Mouse (Mus musculus): ENCODE measurements at regions not wholly inside any gene's neighbourhood (a gene's known extent, or its start where the extent isn't known, plus 50 kb on each side); places are given as distances from the start of the nearest gene placed in this dataset.

GRCm38 (mm10) chr3:143713183-143713582, 491.8 kb downstream of the Lmo4 start:
- CTCF ChIA-PET = no interaction called here

DNA sequence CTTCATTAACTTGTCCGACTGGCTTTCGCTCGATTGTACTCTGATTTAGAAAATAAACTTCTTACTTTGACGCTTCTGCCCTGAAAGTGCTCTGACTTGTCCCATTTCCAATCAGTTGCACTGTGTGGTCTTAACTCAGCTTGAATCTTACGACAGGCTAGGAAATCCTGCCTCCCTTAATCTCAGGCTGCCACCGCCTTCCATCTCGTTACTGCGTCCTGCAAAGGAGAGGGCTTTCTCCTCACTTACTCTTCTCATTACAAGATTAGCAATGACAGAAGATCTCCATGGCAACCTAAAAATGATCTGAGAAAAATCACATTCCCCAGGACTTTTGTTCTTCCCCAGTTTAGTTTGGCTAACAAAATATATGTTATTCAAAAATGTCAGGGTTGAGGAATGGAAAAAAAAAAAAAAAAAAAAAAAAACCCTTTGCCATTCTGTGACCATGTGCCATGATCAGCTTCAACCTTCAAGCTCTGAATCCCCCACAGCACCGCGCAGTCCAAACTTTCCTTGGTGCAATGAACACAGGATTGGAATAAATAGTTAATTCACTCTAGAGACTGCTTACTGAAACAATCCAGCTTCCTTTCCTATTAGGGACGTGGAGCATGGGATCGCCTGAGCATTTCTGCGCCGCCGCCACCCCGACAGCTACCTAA, 494.1 kb downstream of the Lmo4 start:
- CTCF ChIA-PET = no interaction called here

DNA sequence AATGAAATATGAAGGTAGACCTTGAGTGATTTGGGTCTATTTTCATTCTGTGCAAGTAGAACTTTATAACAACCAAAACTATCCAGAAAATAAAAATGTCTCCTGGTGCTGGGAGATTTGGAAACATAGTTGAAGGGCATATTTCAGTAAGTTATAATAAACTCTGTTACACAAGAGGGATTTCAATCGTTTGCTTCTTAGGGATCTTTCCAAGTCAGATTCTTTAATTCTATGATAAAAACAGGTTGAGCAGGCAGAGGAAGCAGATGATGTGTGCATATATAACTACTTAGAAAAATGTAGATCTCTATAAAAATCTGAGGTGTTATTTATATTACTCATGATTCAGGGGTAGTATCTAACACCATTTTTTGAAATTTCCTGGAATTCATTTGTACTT, 498.3 kb downstream of the Lmo4 start:
- CTCF ChIA-PET = no interaction called here

- CTCF ChIA-PET = no interaction called here
Measured at GRCm38 (mm10) chr3:143694817-143695216, 510.2 kb downstream of the Lmo4 start.

DNA sequence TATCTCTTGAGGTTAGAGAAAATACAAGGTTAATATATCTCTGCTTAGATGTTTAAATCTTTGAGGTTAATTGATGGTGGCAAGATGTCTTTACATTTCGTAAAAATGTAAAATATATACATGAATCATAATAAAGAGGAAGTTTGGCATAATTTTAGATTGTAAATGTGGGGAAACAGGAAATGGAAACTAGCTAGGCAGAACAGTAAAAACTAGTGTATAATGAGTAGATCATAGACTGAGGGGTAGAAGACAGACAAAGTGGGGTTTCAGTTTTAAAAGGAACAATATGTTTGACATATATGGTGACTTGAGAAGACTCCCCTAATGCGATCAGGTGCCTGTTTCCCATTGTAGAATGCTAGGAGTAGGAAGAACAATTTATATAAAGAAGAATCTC, 519.3 kb downstream of the Lmo4 start:
- CTCF ChIA-PET = no interaction called here

GRCm38 (mm10) chr3:143678186-143678585, 526.8 kb downstream of the Lmo4 start:
- CTCF ChIA-PET = no interaction called here

DNA sequence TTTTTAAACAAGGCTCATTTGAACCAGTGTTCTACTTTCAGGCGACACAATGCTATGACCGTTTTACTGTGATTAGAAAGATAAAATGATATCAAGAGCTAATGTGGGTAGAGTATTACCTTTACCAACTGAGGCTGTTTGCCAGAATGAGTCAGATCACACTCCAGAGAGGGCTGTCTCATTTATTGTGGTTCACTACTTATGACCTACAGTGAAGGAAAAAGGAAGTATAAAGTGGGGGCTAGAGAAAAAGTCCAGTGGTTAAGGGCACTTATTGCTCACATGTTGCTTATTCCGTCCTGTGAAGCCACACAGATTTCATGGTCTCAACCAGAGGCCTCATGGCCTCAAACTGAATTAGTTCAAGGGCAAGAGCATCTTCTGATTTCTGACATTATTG, 530.2 kb downstream of the Lmo4 start:
- CTCF ChIA-PET = interaction anchor here (0.5 kb wide), 1 partner anchor 528 kb away, joined by 3 read pairs; no protein-coding TSS in a partner anchor

GRCm38 (mm10) chr3:143674446-143674845, 530.6 kb downstream of the Lmo4 start:
- CTCF ChIA-PET = no interaction called here

GRCm38 (mm10) chr3:143662041-143662685, 542.9 kb downstream of the Lmo4 start:
- CTCF ChIA-PET = interaction anchor here (0.6 kb wide), 2 partner anchors 128 to 1381 kb away, joined by 3 to 5 read pairs; no protein-coding TSS in a partner anchor

- CTCF ChIA-PET = no interaction called here
Measured at GRCm38 (mm10) chr3:143659421-143659978, 545.5 kb downstream of the Lmo4 start.

DNA sequence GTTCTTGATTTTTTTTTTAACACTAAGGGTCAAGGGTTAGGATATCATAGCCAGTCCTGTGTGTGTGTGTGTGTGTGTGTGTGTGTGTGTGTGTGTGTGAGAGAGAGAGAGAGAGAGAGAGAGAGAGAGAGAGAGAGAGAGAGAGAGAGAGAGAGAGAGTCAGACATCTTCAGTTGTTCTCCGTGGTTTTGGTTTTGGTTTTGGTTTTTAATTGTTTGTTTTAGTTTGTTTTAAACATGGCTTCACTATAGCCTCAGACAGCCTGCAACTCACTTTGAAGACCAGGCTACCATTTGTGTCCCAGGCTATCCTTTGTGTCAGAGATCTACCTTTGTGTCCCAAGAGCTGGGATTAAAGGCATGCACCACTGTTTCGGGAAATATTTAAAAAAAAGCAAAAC, 557.8 kb downstream of the Lmo4 start:
- CTCF ChIA-PET = no interaction called here

DNA sequence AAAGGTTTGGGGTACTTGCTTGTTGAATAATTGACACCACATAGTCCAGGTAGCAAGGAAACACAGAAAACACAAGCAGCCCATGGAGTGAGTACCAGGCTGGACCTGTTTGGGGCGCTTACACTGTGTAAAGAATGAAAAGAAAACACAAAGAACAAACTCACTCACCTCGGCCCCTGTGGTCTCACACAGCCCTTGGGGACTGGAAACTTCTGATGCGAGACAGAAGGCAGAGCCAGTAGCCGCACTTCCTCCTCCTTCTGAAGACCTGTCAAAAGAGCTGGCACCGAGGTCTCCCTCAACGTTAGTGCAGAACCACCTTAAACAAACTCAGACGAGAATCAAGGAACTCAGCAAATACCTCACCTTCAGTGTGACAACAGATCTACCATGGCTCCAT, 558.2 kb downstream of the Lmo4 start:
- CTCF ChIA-PET = no interaction called here

- CTCF ChIA-PET = no interaction called here
Measured at GRCm38 (mm10) chr3:143633036-143633435, 572.0 kb downstream of the Lmo4 start.

- CTCF ChIA-PET = interaction anchor here (0.6 kb wide), 1 partner anchor 19 kb away, joined by 3 read pairs; no protein-coding TSS in a partner anchor
Measured at GRCm38 (mm10) chr3:143631183-143631582, 573.8 kb downstream of the Lmo4 start.

GRCm38 (mm10) chr3:143624906-143625305, 580.1 kb downstream of the Lmo4 start:
- CTCF ChIA-PET = interaction anchor here (0.6 kb wide), 1 partner anchor 28 kb away, joined by 12 read pairs; no protein-coding TSS in a partner anchor

DNA sequence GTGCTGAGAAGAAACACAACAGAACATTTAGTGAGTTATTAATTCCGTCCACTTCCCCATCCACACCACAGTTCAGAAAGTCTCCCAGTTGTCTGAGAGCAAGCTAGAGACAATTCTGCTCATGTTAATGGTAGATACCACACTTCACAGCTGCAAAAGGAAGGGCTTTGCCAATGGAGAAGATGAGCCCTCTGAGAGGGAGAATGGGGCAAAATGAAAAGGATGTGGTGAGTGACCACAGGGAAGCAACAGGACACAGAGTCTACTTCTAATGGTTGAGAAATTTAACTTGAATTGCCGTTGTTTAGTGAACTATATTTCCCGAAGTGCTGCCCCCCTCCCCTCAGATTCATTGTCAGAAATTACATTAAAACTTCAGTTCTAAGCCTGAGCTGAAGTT, 582.7 kb downstream of the Lmo4 start:
- CTCF ChIA-PET = no interaction called here

- CTCF ChIA-PET = no interaction called here
Measured at GRCm38 (mm10) chr3:143619125-143619524, 585.9 kb downstream of the Lmo4 start.

GRCm38 (mm10) chr3:143614895-143615294, 590.1 kb downstream of the Lmo4 start:
- CTCF ChIA-PET = no interaction called here

DNA sequence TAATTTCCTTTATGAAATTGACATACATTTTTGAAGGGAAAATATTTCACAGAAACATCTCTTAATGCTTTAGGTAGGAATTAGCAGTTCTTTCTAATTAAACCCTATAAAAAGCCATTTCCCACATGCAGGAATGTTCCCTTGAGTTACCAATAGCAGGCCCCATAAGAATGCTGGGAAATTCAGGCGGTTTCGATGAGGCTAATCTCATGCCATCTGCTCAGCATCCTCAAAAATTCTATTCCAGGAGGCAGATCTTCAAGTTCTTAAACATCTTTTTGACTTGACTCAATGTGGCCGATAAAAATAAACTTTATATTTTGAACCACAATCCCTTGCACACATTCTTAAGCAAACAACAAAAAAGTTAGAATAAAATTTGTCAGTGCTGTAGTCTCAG, 591.0 kb downstream of the Lmo4 start:
- CTCF ChIA-PET = no interaction called here

- CTCF ChIA-PET = no interaction called here
Measured at GRCm38 (mm10) chr3:143609673-143610072, 595.3 kb downstream of the Lmo4 start.

DNA sequence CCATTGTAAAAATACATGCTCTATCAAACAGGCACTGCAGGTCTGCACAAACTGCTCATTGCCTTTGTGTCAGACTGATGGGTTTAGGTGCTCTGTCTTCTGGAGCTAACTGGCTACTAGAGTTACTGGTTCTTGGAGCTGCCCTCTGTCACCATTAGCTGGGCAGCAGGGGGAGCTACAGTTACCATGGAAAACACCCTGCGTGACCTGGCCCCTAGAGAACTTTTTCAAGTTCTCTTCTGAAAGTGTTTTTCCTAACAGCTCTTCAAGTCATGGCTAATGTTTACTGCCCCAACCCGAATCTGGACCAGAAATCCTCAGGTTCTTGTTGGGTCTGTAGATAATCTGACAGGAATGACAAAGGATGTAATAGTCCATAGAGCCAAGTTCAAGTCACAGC, 605.9 kb downstream of the Lmo4 start:
- CTCF ChIA-PET = interaction anchor here (1.4 kb wide), 1 partner anchor 12 kb away, joined by 3 read pairs; no protein-coding TSS in a partner anchor

- CTCF ChIA-PET = no interaction called here
Measured at GRCm38 (mm10) chr3:143596949-143597593, 607.9 kb downstream of the Lmo4 start.

Measured in spleen, embryonic (tissue).